Mouse (Mus musculus): Measurements from ENCODE around the gene Srrd. TPM values are rescaled to one million over a fixed set of nuclear protein-coding genes. Genes with fewer than 3 reads are reported as not detected.
A peak's percentile ranks its signal among the peaks of the same experiment; 100 is the strongest.

Gene Srrd
- total RNA-seq, 2 experiments from 2014 or later = 2.4 to 2.7 TPM

GRCm38 (mm10) chr5:112288193-112289141, 54.4 kb downstream of the Srrd start:
- peak; percentile 45 for DNase-seq

- DNase-seq = no peak
These were observed 55.2 kb downstream of the Srrd start for GRCm38 (mm10) chr5:112287652-112288051.

Other genes starting within 250 kb of the Srrd start
- gene Cryba4, start 90.5 kb downstream of the Srrd start, total RNA-seq (2021) = under 1 TPM in 1 of 2 experiments, not detected in 1; 0.46 TPM
- gene Crybb1, start 87.2 kb downstream of the Srrd start, total RNA-seq (2021) = 1 to 10 TPM; 3.2 to 3.9 TPM
- 10 to 100 TPM; 16.8 to 17.8 TPM for gene Tpst2, start 66.3 kb downstream of the Srrd start, total RNA-seq (2021)
- gene Tfip11, start 16.7 kb downstream of the Srrd start, total RNA-seq (2021) = 10 to 100 TPM; 10.6 to 10.7 TPM
- gene Hps4, start within 50 bp of the Srrd start, total RNA-seq (2021) = 1 to 10 TPM; 3.8 to 4.5 TPM
- not detected for gene Gm6583, start 13.0 kb upstream of the Srrd start, total RNA-seq (2021)
- under 1 TPM; 0.36 to 0.56 TPM for gene Asphd2, start 51.8 kb upstream of the Srrd start, total RNA-seq (2021)
- gene Gm6588, start 106.4 kb upstream of the Srrd start, total RNA-seq (2021) = not detected
- gene Sez6l, start 234.1 kb upstream of the Srrd start, total RNA-seq (2021) = not detected